Mouse (Mus musculus) T-helper 2 cell (primary cell): Measurements from ENCODE around the gene Borcs8.

Experiments used
- in situ Hi-C: fragments of 300-600 bp; cut with MboI, MseI; formaldehyde crosslinking; loops from one replicate; pipeline ENCODE4 v1.15.1; 2025; ENCODE audit warnings: high pct_unique_total_duplicates

The Borcs8 gene

GRCm38 (mm10) chr8:70139026-70139857 is at the start of gene Borcs8, which contains the start of the genes Rfxank and Mef2b:
Borcs8 (plus strand) TSS chr8:70139499.
Rfxank (minus strand) TSS chr8:70139154.
Mef2b (plus strand) TSS chr8:70139711.
- in situ Hi-C loops: no loop called here

- in situ Hi-C loops: no loop called here
Observed at GRCm38 (mm10) chr8:70092786-70093185, 46.5 kb upstream of the Borcs8 start.

GRCm38 (mm10) chr8:70099276-70099675 is 40.0 kb upstream of the Borcs8 start:
- in situ Hi-C loops: no loop called here

- in situ Hi-C loops: no loop called here
Observed at GRCm38 (mm10) chr8:70100241-70100640, 39.1 kb upstream of the Borcs8 start.

GRCm38 (mm10) chr8:70104506-70104905 is 34.8 kb upstream of the Borcs8 start:
- in situ Hi-C loops: no loop called here

GRCm38 (mm10) chr8:70104922-70105321 is 34.4 kb upstream of the Borcs8 start:
- in situ Hi-C loops: no loop called here

- in situ Hi-C loops: no loop called here
Observed at GRCm38 (mm10) chr8:70110451-70110850, 28.8 kb upstream of the Borcs8 start.

- in situ Hi-C loops: no loop called here
Observed at GRCm38 (mm10) chr8:70111192-70111795, 28.0 kb upstream of the Borcs8 start.

- in situ Hi-C loops: no loop called here
Observed at GRCm38 (mm10) chr8:70112401-70113016, 26.8 kb upstream of the Borcs8 start.

GRCm38 (mm10) chr8:70114488-70114887 is 24.8 kb upstream of the Borcs8 start:
- in situ Hi-C loops: no loop called here

- in situ Hi-C loops: no loop called here
Observed at GRCm38 (mm10) chr8:70114892-70115291, 24.4 kb upstream of the Borcs8 start.

GRCm38 (mm10) chr8:70117611-70118010 is 21.7 kb upstream of the Borcs8 start:
- in situ Hi-C loops: no loop called here

GRCm38 (mm10) chr8:70118726-70119700 is 20.3 kb upstream of the Borcs8 start:
- in situ Hi-C loops: no loop called here

- in situ Hi-C loops: no loop called here
Observed at GRCm38 (mm10) chr8:70120667-70121066, 18.6 kb upstream of the Borcs8 start, which contains the start of gene Ncan. Ncan (minus strand) TSS chr8:70120873.

- in situ Hi-C loops: no loop called here
Observed at GRCm38 (mm10) chr8:70122863-70123262, 16.4 kb upstream of the Borcs8 start.

- in situ Hi-C loops: no loop called here
Observed at GRCm38 (mm10) chr8:70124992-70125391, 14.3 kb upstream of the Borcs8 start.

GRCm38 (mm10) chr8:70128435-70128834 is 10.9 kb upstream of the Borcs8 start:
- in situ Hi-C loops: no loop called here

- in situ Hi-C loops: no loop called here
Observed at GRCm38 (mm10) chr8:70129309-70129952, 9.9 kb upstream of the Borcs8 start.

GRCm38 (mm10) chr8:70130066-70130465 is 9.2 kb upstream of the Borcs8 start:
- in situ Hi-C loops: no loop called here

GRCm38 (mm10) chr8:70131166-70131883 is 8.0 kb upstream of the Borcs8 start, which contains the start of gene Nr2c2ap:
Nr2c2ap (plus strand) TSS chr8:70131333.
- in situ Hi-C loops: no loop called here
